Mouse (Mus musculus): Measurements from ENCODE around the gene Fcer1g. TPM values are rescaled to one million over a fixed set of nuclear protein-coding genes. Genes with fewer than 3 reads are reported as not detected.

Gene Fcer1g
- polyA plus RNA-seq, 1 experiment = 138 TPM

DNA sequence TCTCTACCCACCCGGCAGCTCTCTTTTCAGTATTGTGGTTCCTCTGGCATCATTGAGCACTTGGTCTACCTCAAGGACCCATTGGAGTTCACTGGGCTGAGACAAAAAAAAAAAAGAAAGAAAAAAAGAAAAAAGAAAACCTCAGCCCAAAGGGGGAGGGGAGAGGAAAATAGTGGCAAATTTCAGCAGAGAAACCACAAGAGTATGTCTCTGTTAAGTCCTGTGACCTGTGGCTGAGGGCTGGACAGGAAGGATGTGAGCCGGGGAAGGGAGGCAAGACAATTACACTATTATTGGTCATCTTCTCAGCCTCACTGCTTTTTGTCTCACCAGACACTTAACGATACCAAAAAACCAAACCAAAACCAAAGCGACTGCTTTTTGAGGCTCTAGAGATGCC lies 2.3 kb downstream of the Fcer1g start:
- TF ChIP-seq CTCF (IDR thresholded peaks at IDR 0.05; ENCODE audit: borderline replicate concordance, control insufficient read depth, extremely low read depth, insufficient read depth, low read length, poor library complexity) (no peak), POLR2A (IDR thresholded peaks at IDR 0.05; ENCODE audit: control insufficient read depth, extremely low read depth, insufficient read depth, low read length, poor library complexity) (no peak)
- H3K27ac ChIP-seq (ENCODE audit: control insufficient read depth, insufficient read depth, low read length) = no peak overlapping the region
- no peak overlapping the region for H3K4me3 ChIP-seq (ENCODE audit: control insufficient read depth, insufficient read depth, low read length)
- peaks cover 4% of the 10 kb centered on the region; the same call in 1 of the 2 replicates for H3K4me1 ChIP-seq (replicated peaks; ENCODE audit: control insufficient read depth, insufficient read depth, low read length)
- 7% methylated on average over 4 of the region's 4 CpGs for WGBS
- H3K27me3 ChIP-seq (ENCODE audit: control insufficient read depth, insufficient read depth, low read length) = no peaks in the 10 kb centered on the region
- peaks cover 27% of the 10 kb centered on the region for H3K36me3 ChIP-seq (ENCODE audit: control insufficient read depth, insufficient read depth, low read length)
- no peak for DNase-seq

DNA sequence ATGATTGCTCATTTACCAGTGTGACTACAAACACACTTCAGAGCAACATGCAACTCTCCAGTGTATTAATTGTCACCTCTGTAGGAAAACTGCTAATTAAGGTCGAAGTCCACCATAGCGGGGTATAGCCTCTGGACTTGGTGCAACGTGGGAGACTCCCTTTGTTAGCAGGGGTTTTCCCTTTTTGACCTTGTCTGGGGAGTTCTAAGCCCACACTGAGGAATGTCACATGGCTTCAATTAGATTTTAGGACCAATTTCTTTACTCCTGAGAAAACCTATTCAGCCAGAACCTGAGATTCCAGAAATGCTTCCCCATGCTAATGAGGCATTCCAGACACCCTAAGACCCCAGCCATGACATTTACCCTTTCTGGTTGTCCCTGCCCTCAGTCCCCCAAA lies 4.0 kb downstream of the Fcer1g start:
- no peaks in the 10 kb centered on the region for H3K27me3 ChIP-seq (ENCODE audit: control insufficient read depth, insufficient read depth, low read length)
- H3K4me3 ChIP-seq (ENCODE audit: control insufficient read depth, insufficient read depth, low read length) = no peak overlapping the region
- peaks cover 4% of the 10 kb centered on the region; the same call in 1 of the 2 replicates for H3K4me1 ChIP-seq (replicated peaks; ENCODE audit: control insufficient read depth, insufficient read depth, low read length)
- no peak for DNase-seq
- H3K27ac ChIP-seq (ENCODE audit: control insufficient read depth, insufficient read depth, low read length) = no peak overlapping the region
- 94% methylated on average over 3 of the region's 3 CpGs for WGBS
- H3K36me3 ChIP-seq (ENCODE audit: control insufficient read depth, insufficient read depth, low read length) = peaks cover 11% of the 10 kb centered on the region
- TF ChIP-seq POLR2A (IDR thresholded peaks at IDR 0.05; ENCODE audit: control insufficient read depth, extremely low read depth, insufficient read depth, low read length, poor library complexity) (no peak), CTCF (IDR thresholded peaks at IDR 0.05; ENCODE audit: borderline replicate concordance, control insufficient read depth, extremely low read depth, insufficient read depth, low read length, poor library complexity) (no peak)

DNA sequence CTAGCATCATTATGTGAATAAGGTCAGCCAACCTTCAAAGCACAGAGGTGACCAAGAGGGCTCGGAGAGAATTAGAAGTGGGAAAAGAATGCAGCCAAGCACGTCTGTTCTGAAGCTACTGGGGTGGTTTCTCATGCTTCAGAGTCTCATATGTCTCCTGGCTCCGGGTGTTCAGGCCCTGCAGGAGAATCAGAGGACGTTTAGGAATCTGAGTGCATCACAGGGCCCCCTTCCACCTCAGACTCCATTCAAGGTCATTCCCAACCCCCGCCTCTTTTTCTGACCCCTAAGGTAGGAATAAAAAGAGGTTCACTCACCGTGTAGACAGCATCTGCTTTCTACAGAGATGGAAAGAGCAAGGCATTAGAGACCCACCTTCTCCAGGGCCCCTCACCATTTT lies 4.4 kb downstream of the Fcer1g start:
- TF ChIP-seq POLR2A (IDR thresholded peaks at IDR 0.05; ENCODE audit: control insufficient read depth, extremely low read depth, insufficient read depth, low read length, poor library complexity) (no peak), CTCF (IDR thresholded peaks at IDR 0.05; ENCODE audit: borderline replicate concordance, control insufficient read depth, extremely low read depth, insufficient read depth, low read length, poor library complexity) (no peak)
- no peak for DNase-seq
- Histone ChIP-seq H3K36me3 (ENCODE audit: control insufficient read depth, insufficient read depth, low read length) (peaks cover 7% of the 10 kb centered on the region), H3K4me3 (ENCODE audit: control insufficient read depth, insufficient read depth, low read length) (no peak overlapping the region), H3K27ac (ENCODE audit: control insufficient read depth, insufficient read depth, low read length) (no peak overlapping the region), H3K27me3 (ENCODE audit: control insufficient read depth, insufficient read depth, low read length) (no peaks in the 10 kb centered on the region), H3K4me1 (replicated peaks; ENCODE audit: control insufficient read depth, insufficient read depth, low read length) (peaks cover 4% of the 10 kb centered on the region; the same call in 1 of the 2 replicates)
- WGBS = 92% methylated on average over 6 of the region's 6 CpGs

GRCm38 (mm10) chr1:171227879-171228278 lies 6.3 kb downstream of the Fcer1g start:
- WGBS = 91% methylated on average over 1 of the region's 1 CpGs
- H3K27ac ChIP-seq (ENCODE audit: control insufficient read depth, insufficient read depth, low read length) = no peak overlapping the region
- H3K27me3 ChIP-seq (ENCODE audit: control insufficient read depth, insufficient read depth, low read length) = no peaks in the 10 kb centered on the region
- DNase-seq = no peak
- H3K4me3 ChIP-seq (ENCODE audit: control insufficient read depth, insufficient read depth, low read length) = no peak overlapping the region
- H3K36me3 ChIP-seq (ENCODE audit: control insufficient read depth, insufficient read depth, low read length) = no peaks in the 10 kb centered on the region
- no peak for TF ChIP-seq POLR2A (IDR thresholded peaks at IDR 0.05; ENCODE audit: control insufficient read depth, extremely low read depth, insufficient read depth, low read length, poor library complexity)
- TF ChIP-seq CTCF (IDR thresholded peaks at IDR 0.05; ENCODE audit: borderline replicate concordance, control insufficient read depth, extremely low read depth, insufficient read depth, low read length, poor library complexity) = no peak
- peaks cover 2% of the 10 kb centered on the region; the same call in 1 of the 2 replicates for H3K4me1 ChIP-seq (replicated peaks; ENCODE audit: control insufficient read depth, insufficient read depth, low read length)

DNA sequence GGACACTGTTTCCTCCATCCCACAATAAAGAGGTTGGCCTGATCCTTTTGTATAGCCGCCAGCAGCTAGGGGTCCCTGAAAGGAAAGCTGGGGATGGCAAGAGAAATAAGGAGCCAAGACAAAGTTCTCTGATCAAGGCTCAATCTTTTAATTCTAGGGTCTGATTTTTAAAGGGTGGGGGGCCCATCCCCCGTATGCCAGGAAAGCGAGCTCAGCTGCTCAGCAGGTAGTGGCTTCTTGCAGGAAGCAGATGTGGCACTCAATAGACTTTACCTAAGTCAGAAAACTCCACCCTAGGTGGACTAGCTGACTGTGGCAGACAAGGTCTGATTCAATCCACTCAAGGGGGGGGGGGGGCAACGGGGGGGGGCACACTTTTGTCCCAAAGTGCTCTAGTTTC lies 7.4 kb downstream of the Fcer1g start:
- DNase-seq = no peak
- Histone ChIP-seq H3K4me3 (ENCODE audit: control insufficient read depth, insufficient read depth, low read length) (no peak overlapping the region), H3K36me3 (ENCODE audit: control insufficient read depth, insufficient read depth, low read length) (no peaks in the 10 kb centered on the region), H3K27ac (ENCODE audit: control insufficient read depth, insufficient read depth, low read length) (no peak overlapping the region), H3K27me3 (ENCODE audit: control insufficient read depth, insufficient read depth, low read length) (no peaks in the 10 kb centered on the region), H3K4me1 (replicated peaks; ENCODE audit: control insufficient read depth, insufficient read depth, low read length) (peaks cover 4% of the 10 kb centered on the region)
- no peak for TF ChIP-seq CTCF (IDR thresholded peaks at IDR 0.05; ENCODE audit: borderline replicate concordance, control insufficient read depth, extremely low read depth, insufficient read depth, low read length, poor library complexity)
- TF ChIP-seq POLR2A (IDR thresholded peaks at IDR 0.05; ENCODE audit: control insufficient read depth, extremely low read depth, insufficient read depth, low read length, poor library complexity) = no peak
- WGBS = 51% methylated on average over 4 of the region's 4 CpGs

DNA sequence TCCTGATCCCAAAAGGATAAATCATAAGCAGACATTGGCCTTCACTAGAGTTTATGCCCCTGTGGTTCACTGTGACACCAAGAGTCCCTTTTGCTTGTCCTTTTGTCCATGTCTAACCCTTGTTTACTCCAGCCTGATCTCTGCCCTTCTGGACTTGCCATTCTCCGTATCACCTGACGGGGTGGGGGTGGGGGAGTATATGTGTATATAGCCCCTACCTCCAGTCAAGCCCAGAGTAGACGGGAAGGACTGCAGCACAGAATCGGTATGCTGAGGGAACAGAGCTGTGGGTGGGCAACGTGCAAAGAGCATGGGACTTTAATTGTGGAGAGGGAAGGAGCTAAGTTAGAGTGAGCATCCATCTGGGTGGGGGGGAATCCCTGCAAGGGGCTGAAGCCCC lies 9.3 kb downstream of the Fcer1g start, which contains the start of gene Apoa2:
Gene Apoa2, plus strand, starts transcription at position 198 of the 400 bp plus-strand sequence.
- 95% methylated on average over 5 of the region's 5 CpGs for WGBS
- no peak for DNase-seq
- Histone ChIP-seq H3K27ac (ENCODE audit: control insufficient read depth, insufficient read depth, low read length) (no peak within 1 kb of the TSS), H3K4me1 (replicated peaks; ENCODE audit: control insufficient read depth, insufficient read depth, low read length) (peaks cover 13% of the 10 kb centered on the region), H3K27me3 (ENCODE audit: control insufficient read depth, insufficient read depth, low read length) (no peaks in the 10 kb centered on the region), H3K4me3 (ENCODE audit: control insufficient read depth, insufficient read depth, low read length) (no peak within 1 kb of the TSS), H3K36me3 (ENCODE audit: control insufficient read depth, insufficient read depth, low read length) (no peaks in the 10 kb centered on the region)
- no peak for TF ChIP-seq CTCF (IDR thresholded peaks at IDR 0.05; ENCODE audit: borderline replicate concordance, control insufficient read depth, extremely low read depth, insufficient read depth, low read length, poor library complexity)
- no peak for TF ChIP-seq POLR2A (IDR thresholded peaks at IDR 0.05; ENCODE audit: control insufficient read depth, extremely low read depth, insufficient read depth, low read length, poor library complexity)

GRCm38 (mm10) chr1:171223796-171224195 lies 10.4 kb downstream of the Fcer1g start:
- no peak for TF ChIP-seq POLR2A (IDR thresholded peaks at IDR 0.05; ENCODE audit: control insufficient read depth, extremely low read depth, insufficient read depth, low read length, poor library complexity)
- no peak for TF ChIP-seq CTCF (IDR thresholded peaks at IDR 0.05; ENCODE audit: borderline replicate concordance, control insufficient read depth, extremely low read depth, insufficient read depth, low read length, poor library complexity)
- no peak overlapping the region for H3K27ac ChIP-seq (ENCODE audit: control insufficient read depth, insufficient read depth, low read length)
- no peak overlapping the region for H3K4me3 ChIP-seq (ENCODE audit: control insufficient read depth, insufficient read depth, low read length)
- H3K4me1 ChIP-seq (replicated peaks; ENCODE audit: control insufficient read depth, insufficient read depth, low read length) = peaks cover 13% of the 10 kb centered on the region
- DNase-seq = no peak
- H3K36me3 ChIP-seq (ENCODE audit: control insufficient read depth, insufficient read depth, low read length) = no peaks in the 10 kb centered on the region
- 100% methylated on average over 2 of the region's 2 CpGs for WGBS
- no peaks in the 10 kb centered on the region for H3K27me3 ChIP-seq (ENCODE audit: control insufficient read depth, insufficient read depth, low read length)

All from thymus, adult 2 months (tissue).